Mouse (Mus musculus) lung, adult 2 months (tissue): ENCODE measurements around the gene Tes3-ps. TPM values are rescaled to one million over a fixed set of nuclear protein-coding genes. Genes with fewer than 3 reads are reported as not detected.

Experiments
- DNase-seq: peaks from one replicate; pipeline ENCODE4 v3.0.0; 2022
- H3K4me1 ChIP-seq: fragments of 200-500 bp; 2 replicates; pipeline ENCODE4 v1.6.1; 2011; ENCODE audit warnings: low read length; ENCODE audit not compliant: control insufficient read depth, insufficient read depth
- H3K4me3 ChIP-seq: fragments of 200-500 bp; replicated peaks from 2 replicates; pipeline ENCODE3; 2011; ENCODE audit warnings: low read depth, mild to moderate bottlenecking, control low read depth, low read length; ENCODE audit errors: extremely low read depth
- CTCF ChIP-seq: fragments of 200-500 bp; IDR thresholded peaks from 2 replicates; pipeline ENCODE4 v1.5.1; 2011; ENCODE audit warnings: mild to moderate bottlenecking, low read length, control low read depth; ENCODE audit not compliant: insufficient read depth
- POLR2A ChIP-seq: fragments of 200-500 bp; IDR thresholded peaks from 2 replicates; pipeline ENCODE4 v1.6.1; 2011; ENCODE audit warnings: low read depth, mild to moderate bottlenecking, control low read depth, low read length, borderline replicate concordance; ENCODE audit errors: extremely low read depth
- WGBS: fragments of 180-500 bp; shearing (Covaris S2); methylation state at CpG from one replicate; pipeline ENCODE4 v1.1.7; 2018; 5-methylcytosine and 5-hydroxymethylcytosine counted together
- polyA plus RNA-seq: library from polyadenylated mRNA; depleted of rRNA; stranded (reverse); fragments of >200 nt; gene quantifications from 2 replicates; pipeline ENCODE4 v1.2.3, GENCODE M21; 2012; rRNA removed

Tes3-ps gene
- polyA plus RNA-seq, 1 experiment: not detected

- no peaks in the 10 kb centered on the region for H3K4me1 ChIP-seq
- no peak within 1 kb of the TSS for H3K4me3 ChIP-seq
- 61% methylated on average over 3 of the region's 3 CpGs for WGBS
- no peak for TF ChIP-seq POLR2A
- no peak for TF ChIP-seq CTCF
- DNase-seq: no peak
Observed at GRCm38 (mm10) chr13:49544279-49544678, 51.2 kb downstream of the Tes3-ps start, which contains the start of gene Aspn. TSS of gene Aspn (plus strand) at chr13:49544443.

- Histone ChIP-seq H3K4me3 (no peak overlapping the region), H3K4me1 (no peaks in the 10 kb centered on the region)
- DNase-seq: no peak
- TF ChIP-seq CTCF: no peak
- TF ChIP-seq POLR2A: no peak
- WGBS: 49% methylated on average over 3 of the region's 3 CpGs
Observed at GRCm38 (mm10) chr13:49545646-49546045, 52.5 kb downstream of the Tes3-ps start.

Other genes starting within 250 kb of the Tes3-ps start
- gene Susd3, start 244.6 kb upstream of the Tes3-ps start, polyA plus RNA-seq: 7.1 and 7.9 TPM in 2 replicates
- 2.8 and 4.1 TPM in 2 replicates for gene Fgd3, start 173.0 kb upstream of the Tes3-ps start, polyA plus RNA-seq
- gene Bicd2, start 151.7 kb upstream of the Tes3-ps start, polyA plus RNA-seq: 53.3 and 63.2 TPM in 2 replicates
- gene Ippk, start 72.1 kb upstream of the Tes3-ps start, polyA plus RNA-seq: 4.9 and 7.3 TPM in 2 replicates
- gene Ecm2, start 11.5 kb downstream of the Tes3-ps start, polyA plus RNA-seq: 3.1 and 7.5 TPM in 2 replicates
- 0.98 and 4.0 TPM in 2 replicates for gene Aspn, start 51.1 kb downstream of the Tes3-ps start, polyA plus RNA-seq
- gene Omd, start 89.1 kb downstream of the Tes3-ps start, polyA plus RNA-seq: 0.23 and 0.73 TPM in 2 replicates
- gene Ogn, start 114.7 kb downstream of the Tes3-ps start, polyA plus RNA-seq: 28.7 and 53.1 TPM in 2 replicates
- gene Cenpp, start 159.5 kb downstream of the Tes3-ps start, polyA plus RNA-seq: 0.28 TPM in 1 of 2 replicates, not detected in the other
- 0.81 and 1.4 TPM in 2 replicates for gene Nol8, start 159.8 kb downstream of the Tes3-ps start, polyA plus RNA-seq
- gene Iars, start 188.8 kb downstream of the Tes3-ps start, polyA plus RNA-seq: 10.4 and 17.4 TPM in 2 replicates